Mouse (Mus musculus): Measurements from ENCODE around the gene Kcnd2. TPM values are rescaled to one million over a fixed set of nuclear protein-coding genes. Genes with fewer than 3 reads are reported as not detected.

Gene Kcnd2
- polyA plus RNA-seq, 2 experiments, result 2.8 to 5.4 TPM

DNA sequence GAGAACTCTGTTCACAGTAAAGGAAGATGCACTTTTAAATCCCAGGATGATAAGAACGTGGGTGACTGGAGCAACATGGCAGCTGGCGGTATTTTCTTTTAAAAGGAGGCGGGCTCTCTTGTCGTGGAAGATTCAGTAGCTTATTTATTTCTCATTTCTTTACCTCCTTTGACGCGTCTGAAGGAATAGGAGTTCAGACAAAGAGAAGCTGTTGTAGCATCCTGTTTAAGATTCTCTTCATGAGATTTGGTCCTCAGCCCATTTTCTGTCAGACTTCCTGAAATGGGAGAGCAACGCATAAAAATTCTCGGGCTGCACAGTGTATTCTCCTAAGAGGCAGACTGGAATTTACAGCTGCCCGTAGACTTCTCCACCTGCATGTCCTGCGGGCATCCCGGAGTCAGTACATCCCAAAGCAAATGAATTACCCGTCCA is 552.5 kb downstream of the Kcnd2 start:
- TF ChIP-seq POLR2A (IDR thresholded peaks at IDR 0.05; ENCODE audit: borderline replicate concordance, extremely low read depth, insufficient read depth, insufficient read length), result no peak
- WGBS, result 63% methylated on average over 12 of the region's 12 CpGs
- Histone ChIP-seq H3K4me1 (ENCODE audit: control insufficient read depth, insufficient read depth, low read length) (peaks cover 3% of the 10 kb centered on the region), H3K9ac (ENCODE audit: low read depth, low read length, severe bottlenecking) (no peak overlapping the region), H3K27ac (replicated peaks; ENCODE audit: low read depth, low read length) (no peak overlapping the region), H3K36me3 (ENCODE audit: control insufficient read depth, insufficient read depth, low read length) (no peaks in the 10 kb centered on the region), H3K27me3 (ENCODE audit: control insufficient read depth, insufficient read depth, low read length) (no peaks in the 10 kb centered on the region), H3K4me2 (replicated peaks; ENCODE audit: low read depth, low read length, severe bottlenecking) (no peak overlapping the region), H3K9me3 (ENCODE audit: control insufficient read depth, low read length) (no peaks in the 10 kb centered on the region), H3K4me3 (replicated peaks; ENCODE audit: low read length) (no peak overlapping the region)
- DNase-seq (ENCODE audit: low spot score), result no peak
- no peak for ATAC-seq (ENCODE audit: low FRiP score, low read depth)

DNA sequence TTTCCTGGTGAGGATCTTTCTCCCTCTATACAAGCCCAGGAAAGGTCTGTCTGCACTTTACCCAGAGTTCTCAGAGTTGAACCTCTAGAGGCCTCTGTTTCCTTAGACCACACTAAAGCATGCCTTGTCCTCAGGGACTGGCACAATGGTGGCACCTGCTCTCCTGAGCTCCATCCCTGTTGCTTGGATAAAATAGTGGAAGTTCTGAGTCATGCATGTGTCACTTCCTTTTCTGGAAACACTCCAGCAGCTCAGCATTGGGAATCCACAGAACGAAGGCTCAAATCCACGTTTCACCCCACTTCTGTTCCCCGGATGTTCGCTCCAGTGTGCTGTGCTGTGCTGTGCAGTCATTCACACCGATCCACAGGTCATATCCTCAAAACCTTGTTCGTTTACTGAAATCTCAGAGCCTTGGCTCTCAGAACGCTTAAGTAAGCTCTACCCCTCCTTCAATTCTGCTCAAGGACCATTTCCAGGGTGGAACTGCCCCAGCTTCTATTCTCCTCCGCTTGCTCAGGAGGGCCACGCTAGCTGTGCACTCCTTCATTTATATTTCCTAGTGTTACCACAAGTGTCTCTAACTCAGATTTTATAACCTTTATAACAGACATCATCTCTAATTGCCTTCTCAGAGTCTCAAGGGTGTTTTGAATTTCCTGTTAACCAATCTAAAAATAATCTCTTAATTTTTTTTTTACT is 553.6 kb downstream of the Kcnd2 start:
- Histone ChIP-seq H3K4me2 (replicated peaks; ENCODE audit: low read depth, low read length, severe bottlenecking) (no peak overlapping the region), H3K27ac (replicated peaks; ENCODE audit: low read depth, low read length) (0 out of 2 replicates have a peak overlapping the region, but pooled peaks have one; percentile 6)
- peak; percentile 66 for ATAC-seq (ENCODE audit: low FRiP score, low read depth)

GRCm38 (mm10) chr6:21769447-21769809 is 554.1 kb downstream of the Kcnd2 start:
- Histone ChIP-seq H3K27ac (replicated peaks; ENCODE audit: low read depth, low read length) (no peak overlapping the region), H3K9me3 (ENCODE audit: control insufficient read depth, low read length) (no peaks in the 10 kb centered on the region), H3K9ac (ENCODE audit: low read depth, low read length, severe bottlenecking) (no peak overlapping the region), H3K4me3 (replicated peaks; ENCODE audit: low read length) (no peak overlapping the region), H3K4me1 (ENCODE audit: control insufficient read depth, insufficient read depth, low read length) (peaks cover 3% of the 10 kb centered on the region), H3K36me3 (ENCODE audit: control insufficient read depth, insufficient read depth, low read length) (no peaks in the 10 kb centered on the region), H3K4me2 (replicated peaks; ENCODE audit: low read depth, low read length, severe bottlenecking) (no peak overlapping the region), H3K27me3 (ENCODE audit: control insufficient read depth, insufficient read depth, low read length) (no peaks in the 10 kb centered on the region)
- 25% methylated on average over 1 of the region's 1 CpGs for WGBS
- DNase-seq (ENCODE audit: low spot score), result peak; percentile 23
- ATAC-seq (ENCODE audit: low FRiP score, low read depth), result peak; percentile 68
- no peak for TF ChIP-seq POLR2A (IDR thresholded peaks at IDR 0.05; ENCODE audit: borderline replicate concordance, extremely low read depth, insufficient read depth, insufficient read length)

More for the DNA sequence above, 553.6 kb downstream of the Kcnd2 start:
- H3K36me3 ChIP-seq (ENCODE audit: control insufficient read depth, insufficient read depth, low read length), result no peaks in the 10 kb centered on the region
- H3K4me1 ChIP-seq (ENCODE audit: control insufficient read depth, insufficient read depth, low read length), result peaks cover 3% of the 10 kb centered on the region
- no peak overlapping the region for H3K9ac ChIP-seq (ENCODE audit: low read depth, low read length, severe bottlenecking)
- WGBS, result 53% methylated on average over 9 of the region's 9 CpGs
- H3K4me3 ChIP-seq (replicated peaks; ENCODE audit: low read length), result no peak overlapping the region
- no peaks in the 10 kb centered on the region for H3K27me3 ChIP-seq (ENCODE audit: control insufficient read depth, insufficient read depth, low read length)
- H3K9me3 ChIP-seq (ENCODE audit: control insufficient read depth, low read length), result no peaks in the 10 kb centered on the region
- peak; percentile 29 for DNase-seq (ENCODE audit: low spot score)
- TF ChIP-seq POLR2A (IDR thresholded peaks at IDR 0.05; ENCODE audit: borderline replicate concordance, extremely low read depth, insufficient read depth, insufficient read length), result no peak

DNA sequence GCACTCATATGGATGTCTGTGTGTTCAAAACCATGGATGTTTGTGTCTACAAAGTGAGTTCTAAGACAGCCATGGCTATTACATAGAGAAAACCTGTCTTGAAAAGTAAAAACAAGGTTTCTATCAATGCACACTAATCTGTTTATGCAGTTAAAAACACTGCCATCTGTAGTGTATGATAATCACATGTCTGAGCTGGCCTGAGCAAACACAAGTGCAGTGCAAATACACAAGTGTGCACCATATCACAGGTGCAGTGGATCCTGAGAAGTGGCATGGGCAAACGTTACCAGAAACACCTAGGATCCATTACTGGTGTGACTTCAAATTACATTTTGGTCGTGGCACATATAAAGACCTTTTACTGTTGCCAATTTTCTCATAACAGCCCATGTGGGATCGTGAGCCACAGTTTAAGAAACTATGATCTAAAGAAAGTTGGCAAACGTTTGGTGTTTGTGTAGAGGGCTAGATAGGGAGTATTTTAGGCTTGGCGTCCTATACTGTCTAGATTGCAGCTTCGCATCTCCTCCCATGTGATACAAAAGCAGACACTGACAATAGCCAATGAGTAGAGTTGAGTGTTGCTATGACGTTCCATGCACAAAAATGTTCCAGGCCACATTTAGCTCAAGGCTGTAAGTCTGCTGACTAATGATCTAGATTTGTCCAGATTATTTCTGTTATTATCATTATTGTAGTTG is 559.1 kb downstream of the Kcnd2 start:
- no peak overlapping the region for H3K9ac ChIP-seq (ENCODE audit: low read depth, low read length, severe bottlenecking)
- WGBS, result 61% methylated on average over 7 of the region's 7 CpGs
- H3K27me3 ChIP-seq (ENCODE audit: control insufficient read depth, insufficient read depth, low read length), result no peaks in the 10 kb centered on the region
- no peaks in the 10 kb centered on the region; the same call in 1 of the 2 replicates for H3K4me1 ChIP-seq (ENCODE audit: control insufficient read depth, insufficient read depth, low read length)
- no peak overlapping the region for H3K27ac ChIP-seq (replicated peaks; ENCODE audit: low read depth, low read length)
- no peak overlapping the region for H3K4me3 ChIP-seq (replicated peaks; ENCODE audit: low read length)
- ATAC-seq (ENCODE audit: low FRiP score, low read depth) (no peak), DNase-seq (ENCODE audit: low spot score) (no peak)
- no peaks in the 10 kb centered on the region for H3K9me3 ChIP-seq (ENCODE audit: control insufficient read depth, low read length)
- no peaks in the 10 kb centered on the region for H3K36me3 ChIP-seq (ENCODE audit: control insufficient read depth, insufficient read depth, low read length)
- no peak overlapping the region for H3K4me2 ChIP-seq (replicated peaks; ENCODE audit: low read depth, low read length, severe bottlenecking)
- no peak for TF ChIP-seq POLR2A (IDR thresholded peaks at IDR 0.05; ENCODE audit: borderline replicate concordance, extremely low read depth, insufficient read depth, insufficient read length)

All from limb, embryonic 14.5 days (tissue).